Mouse (Mus musculus) heart, embryonic 16.5 days (tissue): ENCODE measurements at regions not wholly inside any gene's neighbourhood (a gene's known extent, or its start where the extent isn't known, plus 50 kb on each side); places are given as distances from the start of the nearest gene placed in this dataset.

Experiments
- ATAC-seq: fragments of 200-750 bp; cut with Nextera tagmentation; replicated peaks from 2 replicates; pipeline ENCODE4 v1.8.0; 2017; ENCODE audit warnings: moderate number of reproducible peaks; ENCODE audit not compliant: insufficient read depth, low FRiP score; ENCODE audit errors: extremely low read depth
- H3K27ac ChIP-seq: fragments of 300-500 bp; sonication (generic); 2 replicates; pipeline ENCODE4 v1.5.1; 2014; ENCODE audit warnings: mild to moderate bottlenecking, low read length, control low read depth, moderate library complexity
- H3K27me3 ChIP-seq: fragments of 300-500 bp; sonication (generic); 2 replicates; pipeline ENCODE4 v1.6.1; 2014; ENCODE audit warnings: low read length, mixed read lengths; ENCODE audit not compliant: control insufficient read depth, insufficient read depth
- H3K36me3 ChIP-seq: fragments of 300-500 bp; sonication (generic); 2 replicates; pipeline ENCODE4 v1.6.1; 2014; ENCODE audit not compliant: control insufficient read depth, insufficient read depth
- H3K4me1 ChIP-seq: fragments of 300-500 bp; sonication (generic); 2 replicates; pipeline ENCODE4 v1.6.1; 2014; ENCODE audit warnings: low read length, mixed read lengths; ENCODE audit not compliant: control insufficient read depth, insufficient read depth
- H3K4me2 ChIP-seq: fragments of 300-500 bp; sonication (generic); 2 replicates; pipeline ENCODE4 v1.6.1; 2014; ENCODE audit warnings: low read depth, mild to moderate bottlenecking, control low read depth, low read length
- H3K4me3 ChIP-seq: fragments of 300-500 bp; sonication (generic); 2 replicates; pipeline ENCODE4 v1.5.1; 2014; ENCODE audit warnings: mild to moderate bottlenecking, control low read depth, low read length
- H3K9ac ChIP-seq: fragments of 300-500 bp; sonication (generic); 2 replicates; pipeline ENCODE4 v1.6.1; 2014; ENCODE audit warnings: low read length, control low read depth
- H3K9me3 ChIP-seq: fragments of 300-500 bp; sonication (generic); replicated peaks from 2 replicates; pipeline ENCODE4 v1.6.1; 2016; ENCODE audit warnings: low read length; ENCODE audit not compliant: control insufficient read depth
- WGBS: fragments of 180-500 bp; shearing (Covaris S2); extraction: QIAGEN DNeasy Blood & Tissue Kit; methylation state at CpG from one replicate; pipeline ENCODE4 v1.1.7; 2014; 5-methylcytosine and 5-hydroxymethylcytosine counted together

GRCm38 (mm10) chr9:41273171-41273781 is 111.8 kb upstream of the Ubash3b start:
- Histone ChIP-seq H3K9ac (peak overlapping the region; percentile 45), H3K9me3 (peaks cover 4% of the 10 kb centered on the region; the same call in 1 of the 2 replicates), H3K4me2 (peak overlapping the region; percentile 85), H3K4me1 (peaks cover 9% of the 10 kb centered on the region; the same call in 1 of the 2 replicates), H3K27ac (no peak overlapping the region), H3K27me3 (no peaks in the 10 kb centered on the region), H3K4me3 (peak overlapping the region; percentile 54), H3K36me3 (no peaks in the 10 kb centered on the region)
- WGBS: 1% methylated on average over 18 of the region's 18 CpGs
- ATAC-seq: peak; percentile 69; the same call in 1 of the 2 replicates

GRCm38 (mm10) chr9:41272596-41272995 is 111.1 kb upstream of the Ubash3b start:
- Histone ChIP-seq H3K27me3 (no peaks in the 10 kb centered on the region), H3K4me2 (peak overlapping the region; percentile 12; the same call in 1 of the 2 replicates), H3K27ac (no peak overlapping the region), H3K9ac (no peak overlapping the region), H3K36me3 (no peaks in the 10 kb centered on the region), H3K4me3 (no peak overlapping the region), H3K4me1 (peaks cover 9% of the 10 kb centered on the region; the same call in 1 of the 2 replicates), H3K9me3 (peaks cover 4% of the 10 kb centered on the region; the same call in 1 of the 2 replicates)
- no peak for ATAC-seq
- WGBS: 24% methylated on average over 6 of the region's 6 CpGs

- no peak overlapping the region for H3K9ac ChIP-seq
- H3K4me3 ChIP-seq: no peak overlapping the region
- WGBS: 41% methylated on average over 3 of the region's 3 CpGs
- H3K36me3 ChIP-seq: no peaks in the 10 kb centered on the region
- no peak overlapping the region for H3K4me2 ChIP-seq
- H3K9me3 ChIP-seq: no peaks in the 10 kb centered on the region
- no peak for ATAC-seq
- H3K27me3 ChIP-seq: no peaks in the 10 kb centered on the region
- H3K27ac ChIP-seq: no peak overlapping the region
- H3K4me1 ChIP-seq: peaks cover 4% of the 10 kb centered on the region; the same call in 1 of the 2 replicates
These were observed 106.6 kb upstream of the Ubash3b start for GRCm38 (mm10) chr9:41268112-41268511.

- Histone ChIP-seq H3K27ac (no peak overlapping the region), H3K4me2 (no peak overlapping the region), H3K9ac (no peak overlapping the region), H3K27me3 (no peaks in the 10 kb centered on the region), H3K9me3 (no peaks in the 10 kb centered on the region), H3K36me3 (no peaks in the 10 kb centered on the region), H3K4me3 (no peak overlapping the region), H3K4me1 (no peaks in the 10 kb centered on the region)
- WGBS: 66% methylated on average over 6 of the region's 6 CpGs
- ATAC-seq: no peak
These were observed 103.0 kb upstream of the Ubash3b start for GRCm38 (mm10) chr9:41264485-41264884.

GRCm38 (mm10) chr9:41257244-41257643 is 95.7 kb upstream of the Ubash3b start:
- Histone ChIP-seq H3K4me1 (no peaks in the 10 kb centered on the region), H3K36me3 (no peaks in the 10 kb centered on the region), H3K4me3 (no peak overlapping the region), H3K9ac (no peak overlapping the region), H3K27ac (no peak overlapping the region), H3K9me3 (no peaks in the 10 kb centered on the region), H3K4me2 (no peak overlapping the region), H3K27me3 (no peaks in the 10 kb centered on the region)
- no peak for ATAC-seq
- WGBS: 39% methylated on average over 1 of the region's 1 CpGs

- Histone ChIP-seq H3K27me3 (no peaks in the 10 kb centered on the region), H3K9me3 (no peaks in the 10 kb centered on the region), H3K9ac (no peak overlapping the region), H3K4me3 (no peak overlapping the region), H3K4me1 (no peaks in the 10 kb centered on the region), H3K36me3 (no peaks in the 10 kb centered on the region), H3K4me2 (no peak overlapping the region), H3K27ac (no peak overlapping the region)
- 80% methylated on average over 7 of the region's 7 CpGs for WGBS
- no peak for ATAC-seq
These were observed 80.9 kb upstream of the Ubash3b start for GRCm38 (mm10) chr9:41242372-41242771.

GRCm38 (mm10) chr9:41239097-41239451 is 77.6 kb upstream of the Ubash3b start:
- Histone ChIP-seq H3K4me2 (no peak overlapping the region), H3K9me3 (peaks cover 3% of the 10 kb centered on the region; the same call in 1 of the 2 replicates), H3K4me1 (no peaks in the 10 kb centered on the region), H3K4me3 (no peak overlapping the region), H3K27ac (no peak overlapping the region), H3K36me3 (no peaks in the 10 kb centered on the region), H3K9ac (no peak overlapping the region), H3K27me3 (no peaks in the 10 kb centered on the region)
- ATAC-seq: no peak
- WGBS: 78% methylated on average over 5 of the region's 5 CpGs

- H3K36me3 ChIP-seq: no peaks in the 10 kb centered on the region
- no peaks in the 10 kb centered on the region for H3K4me1 ChIP-seq
- H3K4me3 ChIP-seq: no peak overlapping the region
- peaks cover 3% of the 10 kb centered on the region; the same call in 1 of the 2 replicates for H3K9me3 ChIP-seq
- no peak overlapping the region for H3K4me2 ChIP-seq
- ATAC-seq: no peak
- H3K27ac ChIP-seq: no peak overlapping the region
- no peak overlapping the region for H3K9ac ChIP-seq
- H3K27me3 ChIP-seq: no peaks in the 10 kb centered on the region
- WGBS: 66% methylated on average over 5 of the region's 5 CpGs
These were observed 77.0 kb upstream of the Ubash3b start for GRCm38 (mm10) chr9:41238395-41239096.

- Histone ChIP-seq H3K27ac (no peak overlapping the region), H3K4me2 (no peak overlapping the region), H3K9ac (no peak overlapping the region), H3K4me1 (no peaks in the 10 kb centered on the region), H3K4me3 (no peak overlapping the region), H3K9me3 (peaks cover 3% of the 10 kb centered on the region; the same call in 1 of the 2 replicates), H3K36me3 (no peaks in the 10 kb centered on the region), H3K27me3 (no peaks in the 10 kb centered on the region)
- ATAC-seq: no peak
- 86% methylated on average over 5 of the region's 5 CpGs for WGBS
These were observed 75.8 kb upstream of the Ubash3b start for GRCm38 (mm10) chr9:41237265-41237664.
